Mouse (Mus musculus): ENCODE results near the gene Rps21. TPM values are rescaled to one million over a fixed set of nuclear protein-coding genes. Genes with fewer than 3 reads are reported as not detected.
A peak's percentile ranks its signal among the peaks of the same experiment; 100 is the strongest.

Rps21 gene
- total and polyA plus RNA-seq, 2 experiments from 2014 or later = 439 to 848 TPM

- WGBS = 12% methylated on average over 6 of the region's 6 CpGs
Measured at GRCm38 (mm10) chr2:180222250-180222649, 34.9 kb upstream of the Rps21 start.

GRCm38 (mm10) chr2:180224647-180225043 is 32.5 kb upstream of the Rps21 start:
- H3K4me2 ChIP-seq (ENCODE audit: low read depth) = peak overlapping the region; percentile 100
- H3K4me1 ChIP-seq (ENCODE audit: insufficient read depth) = peaks cover 13% of the 10 kb centered on the region; the same call in 1 of the 2 replicates
- DNase-seq (no peak), ATAC-seq (no peak)
- H3K27me3 ChIP-seq (ENCODE audit: insufficient read depth, low read length) = peaks cover 8% of the 10 kb centered on the region; the same call in 1 of the 2 replicates
- no peaks in the 10 kb centered on the region for H3K36me3 ChIP-seq (ENCODE audit: insufficient read depth)
- 4% methylated on average over 13 of the region's 13 CpGs for WGBS
- TF ChIP-seq CTCF (IDR thresholded peaks at IDR 0.05; ENCODE audit: low read depth) = no peak
- H3K27ac ChIP-seq (ENCODE audit: low read depth, low read length) = no peak overlapping the region
- H3K9ac ChIP-seq = peak overlapping the region; percentile 53; the same call in 1 of the 2 replicates
- H3K4me3 ChIP-seq (ENCODE audit: low read depth, low read length) = peak overlapping the region; percentile 53
- no peaks in the 10 kb centered on the region for H3K9me3 ChIP-seq (ENCODE audit: low read length)

More at GRCm38 (mm10) chr2:180222250-180222649, 34.9 kb upstream of the Rps21 start:
- Histone ChIP-seq H3K36me3 (ENCODE audit: insufficient read depth) (no peaks in the 10 kb centered on the region), H3K9ac (no peak overlapping the region), H3K4me2 (ENCODE audit: low read depth) (no peak overlapping the region), H3K4me3 (ENCODE audit: low read depth, low read length) (no peak overlapping the region), H3K27me3 (ENCODE audit: insufficient read depth, low read length) (peaks cover 8% of the 10 kb centered on the region; the same call in 1 of the 2 replicates), H3K27ac (ENCODE audit: low read depth, low read length) (no peak overlapping the region), H3K4me1 (ENCODE audit: insufficient read depth) (peaks cover 10% of the 10 kb centered on the region), H3K9me3 (ENCODE audit: low read length) (no peaks in the 10 kb centered on the region)
- TF ChIP-seq CTCF (IDR thresholded peaks at IDR 0.05; ENCODE audit: low read depth) = peak; percentile 41
- ATAC-seq (no peak), DNase-seq (no peak)

GRCm38 (mm10) chr2:180225044-180225761 is 32.0 kb upstream of the Rps21 start:
- Histone ChIP-seq H3K9ac (peak overlapping the region; percentile 53), H3K4me3 (ENCODE audit: low read depth, low read length) (peak overlapping the region; percentile 53), H3K27me3 (ENCODE audit: insufficient read depth, low read length) (peaks cover 8% of the 10 kb centered on the region; the same call in 1 of the 2 replicates), H3K4me1 (ENCODE audit: insufficient read depth) (peaks cover 13% of the 10 kb centered on the region; the same call in 1 of the 2 replicates), H3K36me3 (ENCODE audit: insufficient read depth) (no peaks in the 10 kb centered on the region), H3K4me2 (ENCODE audit: low read depth) (peak overlapping the region; percentile 100), H3K9me3 (ENCODE audit: low read length) (no peaks in the 10 kb centered on the region), H3K27ac (ENCODE audit: low read depth, low read length) (no peak overlapping the region)
- ATAC-seq (peak; percentile 23), DNase-seq (no peak)
- TF ChIP-seq CTCF (IDR thresholded peaks at IDR 0.05; ENCODE audit: low read depth) = no peak
- under 1% methylated on average over 43 of the region's 55 CpGs for WGBS

GRCm38 (mm10) chr2:180225762-180226378 is 31.3 kb upstream of the Rps21 start, which contains the start of gene Lama5:
Lama5 (minus strand) TSS chr2:180225859.
- no peak within 1 kb of the TSS for H3K27ac ChIP-seq (ENCODE audit: low read depth, low read length)
- H3K4me2 ChIP-seq (ENCODE audit: low read depth) = peak within 1 kb of the TSS; percentile 100
- H3K4me3 ChIP-seq (ENCODE audit: low read depth, low read length) = peak within 1 kb of the TSS; percentile 53
- H3K9me3 ChIP-seq (ENCODE audit: low read length) = no peaks in the 10 kb centered on the region
- ATAC-seq (peak; percentile 66), DNase-seq (no peak)
- H3K27me3 ChIP-seq (ENCODE audit: insufficient read depth, low read length) = peaks cover 8% of the 10 kb centered on the region; the same call in 1 of the 2 replicates
- peaks cover 13% of the 10 kb centered on the region; the same call in 1 of the 2 replicates for H3K4me1 ChIP-seq (ENCODE audit: insufficient read depth)
- H3K36me3 ChIP-seq (ENCODE audit: insufficient read depth) = no peaks in the 10 kb centered on the region
- no peak for TF ChIP-seq CTCF (IDR thresholded peaks at IDR 0.05; ENCODE audit: low read depth)
- peak within 1 kb of the TSS; percentile 53 for H3K9ac ChIP-seq
- under 1% methylated on average over 31 of the region's 37 CpGs for WGBS

- DNase-seq = peak; percentile 39
- Histone ChIP-seq H3K9ac (no peak overlapping the region), H3K36me3 (ENCODE audit: insufficient read depth) (no peaks in the 10 kb centered on the region), H3K4me1 (ENCODE audit: insufficient read depth) (peaks cover 13% of the 10 kb centered on the region; the same call in 1 of the 2 replicates), H3K27ac (ENCODE audit: low read depth, low read length) (no peak overlapping the region), H3K4me3 (ENCODE audit: low read depth, low read length) (0 out of 2 replicates have a peak overlapping the region, but pooled peaks have one; percentile 5), H3K9me3 (ENCODE audit: low read length) (no peaks in the 10 kb centered on the region), H3K4me2 (ENCODE audit: low read depth) (peak overlapping the region; percentile 27), H3K27me3 (ENCODE audit: insufficient read depth, low read length) (peaks cover 8% of the 10 kb centered on the region; the same call in 1 of the 2 replicates)
- TF ChIP-seq CTCF (IDR thresholded peaks at IDR 0.05; ENCODE audit: low read depth) = peak; percentile 70
- peak; percentile 70 for ATAC-seq
- WGBS = 4% methylated on average over 21 of the region's 21 CpGs
Measured at GRCm38 (mm10) chr2:180227262-180228059, 29.7 kb upstream of the Rps21 start.

- Histone ChIP-seq H3K27ac (ENCODE audit: low read depth, low read length) (no peak overlapping the region), H3K4me1 (ENCODE audit: insufficient read depth) (peaks cover 13% of the 10 kb centered on the region; the same call in 1 of the 2 replicates), H3K4me3 (ENCODE audit: low read depth, low read length) (no peak overlapping the region), H3K36me3 (ENCODE audit: insufficient read depth) (no peaks in the 10 kb centered on the region), H3K9ac (no peak overlapping the region), H3K9me3 (ENCODE audit: low read length) (no peaks in the 10 kb centered on the region), H3K4me2 (ENCODE audit: low read depth) (no peak overlapping the region), H3K27me3 (ENCODE audit: insufficient read depth, low read length) (peaks cover 8% of the 10 kb centered on the region; the same call in 1 of the 2 replicates)
- no peak for ATAC-seq
- DNase-seq = no peak
- 58% methylated on average over 6 of the region's 6 CpGs for WGBS
- TF ChIP-seq CTCF (IDR thresholded peaks at IDR 0.05; ENCODE audit: low read depth) = no peak
Measured at GRCm38 (mm10) chr2:180228060-180228458, 29.1 kb upstream of the Rps21 start.
